Mouse (Mus musculus): ENCODE results near the gene D7Ertd443e.

- TF ChIP-seq CTCF (IDR thresholded peaks at IDR 0.05; ENCODE audit: control insufficient read depth, insufficient read depth, insufficient read length) (no peak), USF1 (IDR thresholded peaks at IDR 0.05; ENCODE audit: low read depth) (no peak), CEBPB (IDR thresholded peaks at IDR 0.05; ENCODE audit: low read depth) (no peak), MYOD1 (IDR thresholded peaks at IDR 0.05; ENCODE audit: control insufficient read depth, insufficient read length, low read depth) (no peak)
Observed at GRCm38 (mm10) chr7:134382791-134383190, 2.7 kb downstream of the D7Ertd443e start.

Data from C2C12 (cell line).